In genomic region chr6:57534231-57534610, GRCm38 (mm10) we compare ENCODE assay signal across 9 mouse cellular contexts. TPM values are rescaled to one million over a fixed set of nuclear protein-coding genes. Genes with fewer than 3 reads are reported as not detected.
DNase-seq lines count a peak whose midpoint lies in the region; ATAC-seq and TF ChIP-seq lines count a peak whose summit lies in the region.
"Had no signal": no experiment of that assay in that cellular context is flagged by ENCODE, and none has a peak within 500 bp of the region (broad histone marks: within the 10 kb centered on the region; RNA-seq: fewer than 3 reads in every experiment).

No protein-coding gene starts in this region.

- no peaks in the 10 kb centered on the region for H3K9me3 ChIP-seq in MEL (replicated peaks; ENCODE audit: insufficient read depth, low read length)
- no peaks in the 10 kb centered on the region for H3K9me3 ChIP-seq in embryonic facial prominence, embryonic 13.5 days
- H3K9me3 ChIP-seq in limb, embryonic 12.5 days: no peaks in the 10 kb centered on the region
- no peaks in the 10 kb centered on the region for H3K9me3 ChIP-seq in midbrain, embryonic 15.5 days

- H3K4me1 ChIP-seq in MEL (ENCODE audit: control insufficient read depth in 1 of 2, insufficient read depth in 2 of 2, low read length in 2 of 2): peaks cover 7 to 14% of the 10 kb centered on the region in 2 experiments
- H3K4me1 ChIP-seq in embryonic facial prominence, embryonic 13.5 days: peaks cover 14% of the 10 kb centered on the region
- peaks cover 12% of the 10 kb centered on the region for H3K4me1 ChIP-seq in limb, embryonic 12.5 days (replicated peaks)
- peaks cover 19% of the 10 kb centered on the region for H3K4me1 ChIP-seq in midbrain, embryonic 15.5 days

- no peak for TF ChIP-seq POLR2A in MEL (IDR thresholded peaks at IDR 0.05; ENCODE audit: control insufficient read depth in 1 of 2, insufficient read depth in 1 of 2, low read depth in 1 of 2, low read length in 2 of 2, poor library complexity in 1 of 2)

- H3K4me2 ChIP-seq in embryonic facial prominence, embryonic 13.5 days: peak overlapping the region; percentile 65
- peak overlapping the region; percentile 79 for H3K4me2 ChIP-seq in limb, embryonic 12.5 days
- peak overlapping the region; percentile 75 for H3K4me2 ChIP-seq in midbrain, embryonic 15.5 days

- H3K36me3 ChIP-seq in MEL (ENCODE audit: control insufficient read depth in 1 of 2, insufficient read depth in 2 of 2, low read length in 2 of 2): peaks cover 0 to 21% of the 10 kb centered on the region in 2 experiments; a peak in 2 of 4 replicates
- H3K36me3 ChIP-seq in embryonic facial prominence, embryonic 13.5 days: no peaks in the 10 kb centered on the region
- no peaks in the 10 kb centered on the region for H3K36me3 ChIP-seq in limb, embryonic 12.5 days
- H3K36me3 ChIP-seq in midbrain, embryonic 15.5 days (replicated peaks): no peaks in the 10 kb centered on the region

- no peak for TF ChIP-seq RAD21 in MEL (IDR thresholded peaks at IDR 0.05; ENCODE audit: low read depth, low read length)

- peak; percentile 5 for DNase-seq in gastrocnemius, adult 18-20 months (ENCODE audit: low spot score)
- no peak for DNase-seq in gastrocnemius, postnatal 25 days
- DNase-seq in MEL (ENCODE audit: low read depth, low spot score): peak; percentile 42
- DNase-seq in heart, postnatal 14 days: peak; percentile 31 to 36
- DNase-seq in yolk sac, embryonic 10.5 days (ENCODE audit: low spot score): no peak

- no peaks in the 10 kb centered on the region for H3K79me2 ChIP-seq in MEL (ENCODE audit: control insufficient read depth, insufficient read depth, low read length, poor library complexity)

- ATAC-seq in embryonic facial prominence, embryonic 13.5 days (ENCODE audit: insufficient number of reproducible peaks, insufficient read depth, low FRiP score, low TSS enrichment, low read depth): no peak
- ATAC-seq in limb, embryonic 12.5 days (ENCODE audit: insufficient number of reproducible peaks, insufficient read depth, low FRiP score, low TSS enrichment, low read depth): no peak
- no peak for ATAC-seq in midbrain, embryonic 15.5 days (replicated peaks)

- no peaks in the 10 kb centered on the region for H3K27me3 ChIP-seq in MEL (ENCODE audit: control insufficient read depth in 1 of 2, insufficient read depth in 2 of 2, low read length in 2 of 2)
- no peaks in the 10 kb centered on the region for H3K27me3 ChIP-seq in embryonic facial prominence, embryonic 13.5 days
- H3K27me3 ChIP-seq in limb, embryonic 12.5 days: no peaks in the 10 kb centered on the region
- H3K27me3 ChIP-seq in midbrain, embryonic 15.5 days (replicated peaks): no peaks in the 10 kb centered on the region
- H3K27me3 ChIP-seq: Patski had no signal

- WGBS in embryonic facial prominence, embryonic 13.5 days: 2% methylated on average over 8 of the region's 8 CpGs
- 6% methylated on average over 8 of the region's 8 CpGs for WGBS in limb, embryonic 12.5 days
- WGBS in midbrain, embryonic 15.5 days: 4% methylated on average over 8 of the region's 8 CpGs

- no peak for TF ChIP-seq EP300 in MEL (IDR thresholded peaks at IDR 0.05; ENCODE audit: low read depth in 1 of 2, low read length in 2 of 2)

- peak overlapping the region; percentile 66 for H3K9ac ChIP-seq in MEL (ENCODE audit: control insufficient read depth, low read depth, low read length, poor library complexity, severe bottlenecking)
- H3K9ac ChIP-seq in embryonic facial prominence, embryonic 13.5 days: peak overlapping the region; percentile 83
- peak overlapping the region; percentile 79 for H3K9ac ChIP-seq in limb, embryonic 12.5 days (replicated peaks)
- peak overlapping the region; percentile 69 for H3K9ac ChIP-seq in midbrain, embryonic 15.5 days

- H3K4me3 ChIP-seq in MEL (ENCODE audit: control insufficient read depth in 1 of 2, insufficient read depth in 1 of 2, low read depth in 2 of 2, low read length in 2 of 2): peak overlapping the region; percentile 72 to 80
- H3K4me3 ChIP-seq in embryonic facial prominence, embryonic 13.5 days: peak overlapping the region; percentile 73
- peak overlapping the region; percentile 68 for H3K4me3 ChIP-seq in limb, embryonic 12.5 days (replicated peaks)
- H3K4me3 ChIP-seq in midbrain, embryonic 15.5 days: peak overlapping the region; percentile 84

- intact Hi-C loops in heart, postnatal 14 days (cut with DNase I): loop anchor here (10.0 kb wide), 3 partner anchors 171 to 819 kb away; partner anchors contain the start of genes Avl9, Lancl2, Nt5c3 and Vmn1r4

- peak overlapping the region; percentile 19; the same call in 1 of the 2 replicates for H3K27ac ChIP-seq in MEL (ENCODE audit: control insufficient read depth, low read depth, low read length)
- H3K27ac ChIP-seq in embryonic facial prominence, embryonic 13.5 days: peak overlapping the region; percentile 91
- H3K27ac ChIP-seq in limb, embryonic 12.5 days: peak overlapping the region; percentile 78; the same call in 1 of the 2 replicates
- peak overlapping the region; percentile 76 for H3K27ac ChIP-seq in midbrain, embryonic 15.5 days

- no peak for TF ChIP-seq CTCF in MEL (IDR thresholded peaks at IDR 0.05 in 2 of 3, conservative IDR thresholded peaks at IDR 0.05 in 1 of 3; ENCODE audit: control insufficient read depth in 1 of 3, insufficient read depth in 1 of 3, low read depth in 2 of 3, low read length in 3 of 3, poor library complexity in 1 of 3, severe bottlenecking in 1 of 3)

TF ChIP-seq in MEL, 35 proteins besides CTCF, POLR2A, EP300 and RAD21:
- TF ChIP-seq ZNF384 (IDR thresholded peaks at IDR 0.05; ENCODE audit: low read depth, low read length) (no peak), ETS1 (IDR thresholded peaks at IDR 0.05; ENCODE audit: low read depth, low read length) (0 out of 2 replicates have a peak, but pooled peaks have one; percentile 5)

RNA-seq across cellular contexts. Expression of gene Ppm1k, which starts 1.0 kb away (rescaled TPM):
- total RNA-seq in gastrocnemius, adult 18-20 months (2021): 10 to 100 TPM; 13.9 to 16.0 TPM
- 10 to 100 TPM; 11.2 to 14.1 TPM for total RNA-seq in gastrocnemius, postnatal 25 days (2021)
- total RNA-seq in MEL (2012; rRNA removed): 1.5 and 2.1 TPM in 2 replicates
- polyA plus RNA-seq in MEL (2012; ENCODE audit: insufficient read depth in 1 of 2, insufficient read length in 2 of 2, low read depth in 1 of 2, low replicate concordance in 2 of 2, missing spikeins in 1 of 2): 1 to 10 TPM in 1 of 2 experiments, not detected in 1; 1.3 TPM
- 5.6 and 6.5 TPM in 2 replicates for polyA plus RNA-seq in embryonic facial prominence, embryonic 13.5 days (2015; fragmentation: Nextera tagmentation; extraction: Ambion mirVana)
- total RNA-seq in heart, postnatal 14 days (2021): 10 to 100 TPM; 36.2 to 43.8 TPM
- 5.2 and 6.3 TPM in 2 replicates for polyA plus RNA-seq in limb, embryonic 12.5 days (2016; fragmentation: Nextera tagmentation; extraction: Ambion mirVana)
- polyA plus RNA-seq in midbrain, embryonic 15.5 days (2015; fragmentation: Nextera tagmentation; extraction: Ambion mirVana): 6.0 and 6.9 TPM in 2 replicates

RNA-seq across cellular contexts. Expression of gene Herc6, which starts 46.6 kb away (rescaled TPM):
- total RNA-seq in gastrocnemius, adult 18-20 months (2021): 1 to 10 TPM in 1 of 2 experiments, under 1 TPM in 1; 0.34 to 1.2 TPM
- 1 to 10 TPM in 1 of 2 experiments, under 1 TPM in 1; 0.41 to 1.6 TPM for total RNA-seq in gastrocnemius, postnatal 25 days (2021)
- 2.0 and 2.4 TPM in 2 replicates for total RNA-seq in MEL (2012; rRNA removed)
- polyA plus RNA-seq in MEL (2012; ENCODE audit: insufficient read depth in 1 of 2, insufficient read length in 2 of 2, low read depth in 1 of 2, low replicate concordance in 2 of 2, missing spikeins in 1 of 2): 1 to 10 TPM in 1 of 2 experiments, not detected in 1; 5.1 TPM
- polyA plus RNA-seq in embryonic facial prominence, embryonic 13.5 days (2015; fragmentation: Nextera tagmentation; extraction: Ambion mirVana): 1.9 and 2.8 TPM in 2 replicates
- 1 to 10 TPM; 2.4 TPM for total RNA-seq in heart, postnatal 14 days (2021)
- 2.6 and 3.0 TPM in 2 replicates for polyA plus RNA-seq in limb, embryonic 12.5 days (2016; fragmentation: Nextera tagmentation; extraction: Ambion mirVana)
- 0.71 and 1.5 TPM in 2 replicates for polyA plus RNA-seq in midbrain, embryonic 15.5 days (2015; fragmentation: Nextera tagmentation; extraction: Ambion mirVana)

Comparison
In these comparisons a context has a peak if more than half of its experiments do, and no peak if none do; other contexts are left out.
1. DNase-seq: peak in gastrocnemius, adult 18-20 months (single experiment), MEL (single experiment) and heart, postnatal 14 days (2 of 2); none in gastrocnemius, postnatal 25 days (single experiment) and yolk sac, embryonic 10.5 days (single experiment).
2. H3K27ac ChIP-seq: peak in every context shown above with its lines; median percentile 91 in embryonic facial prominence, embryonic 13.5 days; 78 in limb, embryonic 12.5 days; 76 in midbrain, embryonic 15.5 days; 19 in MEL.
3. Peak in every context shown above with its lines, with median percentiles within 50 percentile points of each other: H3K4me3 ChIP-seq, H3K9ac ChIP-seq and H3K4me2 ChIP-seq.